Mouse (Mus musculus) CH12.LX (cell line): ENCODE measurements around the gene Hoxc13. TPM values are rescaled to one million over a fixed set of nuclear protein-coding genes. Genes with fewer than 3 reads are reported as not detected.

Source experiments
- DNase-seq: peaks from one replicate; pipeline ENCODE4 v3.0.0-alpha.2; 2013; ENCODE audit errors: extremely low read depth
- H3K27ac ChIP-seq: 2 replicates; pipeline ENCODE4 v1.5.1; 2012; ENCODE audit warnings: low read depth, mild to moderate bottlenecking, control low read depth, moderate library complexity; ENCODE audit not compliant: insufficient read depth
- H3K27me3 ChIP-seq: replicated peaks from 2 replicates; pipeline ENCODE3; 2012; ENCODE audit warnings: inconsistent platforms
- H3K36me3 ChIP-seq, 2 experiments: replicated peaks in 1 of 2; 2 replicates each; pipeline versions ENCODE3 to v1.6.1; 2012; ENCODE audit warnings: inconsistent platforms in 1 of 2, low read length in 1 of 2, mild to moderate bottlenecking in 1 of 2, mixed read lengths in 1 of 2, moderate library complexity in 1 of 2; ENCODE audit not compliant: control insufficient read depth in 1 of 2, insufficient read depth in 1 of 2
- H3K4me1 ChIP-seq, 2 experiments: 2 replicates each; pipeline ENCODE4 v1.6.1; 2012; ENCODE audit warnings: inconsistent platforms in 1 of 2, moderate library complexity in 1 of 2; ENCODE audit not compliant: insufficient read depth in 2 of 2, control insufficient read depth in 1 of 2
- H3K4me2 ChIP-seq: 2 replicates; pipeline ENCODE4 v1.6.1; 2012; ENCODE audit warnings: low read depth, mild to moderate bottlenecking, control low read depth; ENCODE audit not compliant: poor library complexity, insufficient read depth, severe bottlenecking
- H3K4me3 ChIP-seq, 3 experiments: fragments of 150-350 bp in 1 of 3; sonication (generic) in 1 of 3; replicated peaks in 1 of 3; 2 replicates each; pipeline versions ENCODE3 to v1.5.1; 2011 to 2012; ENCODE audit warnings: low read depth in 2 of 3, low read length in 2 of 3, mild to moderate bottlenecking in 2 of 3, moderate library complexity in 2 of 3, control low read depth in 1 of 3, improper control_type of control experiment in 1 of 3, inconsistent platforms in 1 of 3, mixed read lengths in 1 of 3; ENCODE audit not compliant: poor library complexity in 1 of 3
- H3K79me2 ChIP-seq: replicated peaks from 2 replicates; pipeline ENCODE4 v1.6.1; 2012; ENCODE audit warnings: mild to moderate bottlenecking, moderate library complexity; ENCODE audit not compliant: control insufficient read depth, poor library complexity, insufficient read depth, severe bottlenecking; ENCODE audit errors: extremely low read depth
- H3K9ac ChIP-seq: 2 replicates; pipeline ENCODE4 v1.6.1; 2012; ENCODE audit warnings: low read depth, mild to moderate bottlenecking, control low read depth, moderate library complexity; ENCODE audit not compliant: insufficient read depth
- H3K9me3 ChIP-seq: replicated peaks from 2 replicates; pipeline ENCODE3; 2012; ENCODE audit warnings: low read length, inconsistent platforms, mixed read lengths
- CHD1 ChIP-seq: IDR thresholded peaks from 2 replicates; pipeline ENCODE4 v1.6.1; 2012; ENCODE audit warnings: low read depth, low read length, improper control_type of control experiment, inconsistent platforms
- CHD2 ChIP-seq: IDR thresholded peaks from 2 replicates; pipeline ENCODE4 v1.6.1; 2011; ENCODE audit warnings: low read length, improper control_type of control experiment
- EP300 ChIP-seq: IDR thresholded peaks from 2 replicates; pipeline ENCODE4 v1.6.1; 2011; ENCODE audit warnings: low read length, improper control_type of control experiment
- ETS1 ChIP-seq: conservative IDR thresholded peaks from 2 replicates; pipeline ENCODE4 v1.6.1; 2012; ENCODE audit warnings: low read depth, mild to moderate bottlenecking, inconsistent platforms, low read length, improper control_type of control experiment, moderate library complexity
- IRF4 ChIP-seq: IDR thresholded peaks from 2 replicates; pipeline ENCODE4 v1.6.1; 2014; ENCODE audit warnings: low read depth, mild to moderate bottlenecking, inconsistent platforms, low read length, improper control_type of control experiment
- JUN ChIP-seq: IDR thresholded peaks from 2 replicates; pipeline ENCODE4 v1.6.1; 2011; ENCODE audit warnings: low read depth, mild to moderate bottlenecking, low read length, improper control_type of control experiment, moderate library complexity; ENCODE audit not compliant: insufficient read depth
- JUND ChIP-seq: conservative IDR thresholded peaks from 2 replicates; pipeline ENCODE4 v1.6.1; 2011; ENCODE audit warnings: low read depth, low read length, improper control_type of control experiment
- KAT2A ChIP-seq: IDR thresholded peaks from 2 replicates; pipeline ENCODE4 v1.6.1; 2012; ENCODE audit warnings: low read length, improper control_type of control experiment, inconsistent platforms; ENCODE audit not compliant: insufficient replicate concordance
- MAFK ChIP-seq: IDR thresholded peaks from 2 replicates; pipeline ENCODE4 v1.6.1; 2011; ENCODE audit warnings: low read length, improper control_type of control experiment; ENCODE audit not compliant: insufficient replicate concordance
- MAX ChIP-seq: IDR thresholded peaks from 2 replicates; pipeline ENCODE4 v1.6.1; 2011; ENCODE audit warnings: low read length, improper control_type of control experiment
- MAZ ChIP-seq: IDR thresholded peaks from 2 replicates; pipeline ENCODE4 v1.6.1; 2012; ENCODE audit warnings: low read depth, mild to moderate bottlenecking, inconsistent platforms, low read length, improper control_type of control experiment, moderate library complexity
- MEF2A ChIP-seq: IDR thresholded peaks from 2 replicates; pipeline ENCODE4 v1.6.1; 2014; ENCODE audit warnings: low read depth, mild to moderate bottlenecking, inconsistent platforms, low read length, improper control_type of control experiment, borderline replicate concordance
- MXI1 ChIP-seq: IDR thresholded peaks from 2 replicates; pipeline ENCODE4 v1.6.1; 2011; ENCODE audit warnings: mild to moderate bottlenecking, low read depth, low read length, improper control_type of control experiment
- MYC ChIP-seq: IDR thresholded peaks from 2 replicates; pipeline ENCODE4 v1.6.1; 2011; ENCODE audit warnings: low read depth, mild to moderate bottlenecking, improper control_type of control experiment, low read length
- NRF1 ChIP-seq: IDR thresholded peaks from 2 replicates; pipeline ENCODE4 v1.6.1; 2014; ENCODE audit warnings: low read depth, mild to moderate bottlenecking, inconsistent platforms, low read length, improper control_type of control experiment, moderate library complexity
- POLR2AphosphoS2 ChIP-seq: IDR thresholded peaks from 2 replicates; pipeline ENCODE4 v1.6.1; 2011; ENCODE audit warnings: low read depth, low read length, improper control_type of control experiment
- TCF12 ChIP-seq: IDR thresholded peaks from 2 replicates; pipeline ENCODE4 v1.6.1; 2014; ENCODE audit warnings: low read depth, mild to moderate bottlenecking, inconsistent platforms, low read length, improper control_type of control experiment
- UBTF ChIP-seq: IDR thresholded peaks from 2 replicates; pipeline ENCODE4 v1.6.1; 2012; ENCODE audit warnings: low read depth, mild to moderate bottlenecking, inconsistent platforms, low read length, improper control_type of control experiment, moderate library complexity
- USF1 ChIP-seq: IDR thresholded peaks from 2 replicates; pipeline ENCODE4 v1.6.1; 2014; ENCODE audit warnings: low read depth, mild to moderate bottlenecking, inconsistent platforms, low read length, improper control_type of control experiment
- ZMIZ1 ChIP-seq: IDR thresholded peaks from 2 replicates; pipeline ENCODE4 v1.6.1; 2012; ENCODE audit warnings: low read depth, mild to moderate bottlenecking, inconsistent platforms, low read length, improper control_type of control experiment
- dilution Hi-C: fragments of 300-500 bp; cut with MboI; formaldehyde crosslinking; loops from 2 replicates; pipeline ENCODE4 v1.14.3; 2020; ENCODE audit warnings: low sequenced_read_pairs; ENCODE audit not compliant: extremely low pct_unique_long_range_greater_than_20kb, extremely low pct_ligation_motif_present
- in situ Hi-C: fragments of 300-500 bp; cut with MboI; formaldehyde crosslinking; loops from 3 replicates; pipeline ENCODE4 v1.14.3; 2019; ENCODE audit warnings: low sequenced_read_pairs, low pct_ligation_motif_present, low pct_unique_long_range_greater_than_20kb, mixed read lengths
- polyA plus RNA-seq: library from polyadenylated mRNA; unstranded; fragments of >175 nt; gene quantifications from 2 replicates; pipeline ENCODE4 v1.2.1, GENCODE M21; 2012; ENCODE audit warnings: low read depth; ENCODE audit not compliant: insufficient read length
- total RNA-seq, 2 experiments: library from RNA; depleted of rRNA; stranded (reverse); fragments of 300-350 nt in 1 of 2; fragments of >200 nt in 1 of 2; gene quantifications; 2 replicates each; pipeline ENCODE4 v1.2.3; 2012 to 2014

Hoxc13 gene
- total RNA-seq (2012; rRNA removed) (not detected in 2 replicates), total RNA-seq (2014; rRNA removed) (not detected in 2 replicates), polyA plus RNA-seq (not detected in 2 replicates)

DNA sequence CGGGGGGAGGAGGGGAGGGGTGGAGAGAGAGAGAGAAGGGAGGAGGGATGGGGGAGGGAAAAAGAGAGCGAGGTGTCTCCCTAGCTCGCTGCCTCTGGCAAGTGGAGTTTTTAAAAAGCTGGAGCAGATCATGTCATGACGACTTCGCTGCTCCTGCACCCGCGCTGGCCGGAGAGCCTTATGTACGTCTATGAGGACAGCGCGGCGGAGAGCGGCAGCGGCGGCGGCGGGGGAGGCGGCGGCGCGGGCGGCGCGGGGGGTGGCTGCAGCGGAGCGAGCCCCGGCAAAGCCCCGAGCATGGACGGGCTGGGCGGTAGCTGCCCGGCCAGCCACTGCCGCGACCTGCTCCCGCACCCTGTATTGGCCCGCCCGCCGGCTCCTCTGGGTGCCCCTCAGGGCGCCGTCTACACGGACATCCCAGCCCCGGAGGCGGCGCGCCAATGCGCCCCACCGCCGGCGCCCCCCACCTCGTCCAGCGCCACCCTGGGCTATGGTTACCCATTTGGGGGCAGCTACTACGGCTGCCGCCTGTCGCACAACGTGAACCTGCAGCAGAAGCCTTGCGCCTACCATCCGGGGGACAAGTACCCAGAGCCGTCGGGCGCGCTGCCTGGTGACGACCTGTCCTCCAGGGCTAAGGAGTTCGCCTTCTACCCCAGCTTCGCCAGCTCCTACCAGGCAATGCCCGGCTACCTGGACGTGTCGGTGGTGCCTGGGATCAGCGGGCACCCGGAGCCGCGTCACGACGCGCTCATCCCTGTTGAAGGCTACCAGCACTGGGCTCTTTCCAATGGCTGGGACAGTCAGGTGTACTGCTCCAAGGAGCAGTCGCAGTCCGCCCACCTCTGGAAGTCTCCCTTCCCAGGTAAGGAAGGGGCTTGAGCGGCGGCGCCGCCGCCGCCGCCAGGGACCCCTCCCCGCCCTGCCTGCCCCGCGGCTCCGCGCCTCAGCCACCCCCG is at the start of gene Hoxc13:
Gene Hoxc13, plus strand, starts transcription at position 51 of the 959 bp plus-strand sequence.
- Histone ChIP-seq H3K9me3 (peaks cover 13% of the 10 kb centered on the region), H3K4me1 (no peaks in the 10 kb centered on the region), H3K79me2 (no peaks in the 10 kb centered on the region), H3K9ac (no peak within 1 kb of the TSS), H3K27me3 (peaks cover 90% of the 10 kb centered on the region), H3K4me3 (no peak within 1 kb of the TSS), H3K4me2 (no peak within 1 kb of the TSS), H3K27ac (no peak within 1 kb of the TSS), H3K36me3 (no peaks in the 10 kb centered on the region)
- dilution Hi-C loops, result no loop called here
- in situ Hi-C loops, result no loop called here
- DNase-seq, result no peak
- TF ChIP-seq JUN (no peak), MAX (no peak), MYC (no peak), CHD1 (no peak), UBTF (no peak), ETS1 (no peak), USF1 (no peak), KAT2A (no peak), JUND (no peak), POLR2AphosphoS2 (no peak), CHD2 (no peak), MAZ (no peak), MXI1 (no peak), MEF2A (no peak), MAFK (no peak), IRF4 (no peak), EP300 (no peak), ZMIZ1 (no peak)

DNA sequence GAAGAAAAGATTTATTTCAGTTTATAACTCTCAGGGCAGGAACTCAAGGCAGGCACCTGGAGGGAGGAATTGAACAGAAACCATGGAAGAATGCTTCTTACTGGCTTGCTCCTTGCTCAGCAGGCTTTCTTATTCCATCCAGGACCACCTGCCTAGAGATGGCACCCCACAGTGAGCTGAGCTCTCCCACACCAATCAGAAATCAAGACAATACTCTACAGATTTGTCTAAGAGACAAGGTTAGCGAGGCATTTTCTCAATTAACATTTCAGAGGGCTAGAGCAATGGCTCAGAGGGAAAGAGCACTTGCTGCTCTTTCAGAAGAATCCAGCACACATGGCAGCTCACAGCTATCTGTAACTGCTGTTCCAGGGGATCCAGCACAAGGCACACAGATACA is 35.1 kb upstream of the Hoxc13 start:
- H3K27me3 ChIP-seq, result peaks cover 88% of the 10 kb centered on the region
- in situ Hi-C loops (no loop called here), dilution Hi-C loops (no loop called here)
- H3K4me2 ChIP-seq, result no peak overlapping the region
- no peaks in the 10 kb centered on the region for H3K79me2 ChIP-seq
- no peak overlapping the region for H3K9ac ChIP-seq
- no peaks in the 10 kb centered on the region for H3K9me3 ChIP-seq
- no peak overlapping the region for H3K4me3 ChIP-seq
- H3K4me1 ChIP-seq, result no peaks in the 10 kb centered on the region
- no peak for DNase-seq
- no peak for TF ChIP-seq NRF1
- no peak for TF ChIP-seq TCF12
- H3K27ac ChIP-seq, result no peak overlapping the region
- no peaks in the 10 kb centered on the region for H3K36me3 ChIP-seq
